Mouse (Mus musculus): ENCODE data around the gene Zyx. TPM values are rescaled to one million over a fixed set of nuclear protein-coding genes. Genes with fewer than 3 reads are reported as not detected.

The Zyx gene
- total and polyA plus RNA-seq, 2 experiments from 2014 or later: 89.9 to 96.2 TPM

DNA sequence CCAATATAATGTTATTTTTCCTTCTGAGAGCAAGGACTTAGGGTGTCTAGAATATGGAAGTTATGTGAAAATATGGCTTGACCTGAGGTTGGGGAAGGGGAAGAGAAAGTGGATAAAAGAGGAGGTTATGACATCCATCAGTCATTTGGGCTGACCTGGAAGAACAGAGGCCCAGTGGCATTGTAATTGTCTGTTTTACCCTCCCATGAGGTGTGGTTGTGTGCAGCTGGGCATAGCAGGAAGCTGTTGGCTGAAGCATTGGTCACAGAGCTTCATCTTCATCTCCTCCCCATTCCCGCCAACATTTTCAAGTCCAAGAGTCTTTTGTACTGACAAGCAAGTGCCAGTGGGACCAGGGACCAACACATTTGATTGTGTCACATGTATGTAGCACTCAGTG, 5.2 kb upstream of the Zyx start:
- H3K9ac ChIP-seq (replicated peaks; ENCODE audit: low read depth, low read length): no peak overlapping the region
- DNase-seq (ENCODE audit: low spot score) (no peak), ATAC-seq (ENCODE audit: insufficient read depth, low read depth) (no peak)
- peak overlapping the region; percentile 73; the same call in 1 of the 2 replicates for H3K27ac ChIP-seq (ENCODE audit: low read depth)
- H3K27me3 ChIP-seq (ENCODE audit: control insufficient read depth, insufficient read depth, low read length): no peaks in the 10 kb centered on the region
- no peak overlapping the region for H3K4me3 ChIP-seq (ENCODE audit: low read depth, low read length)
- TF ChIP-seq CTCF (IDR thresholded peaks at IDR 0.05; ENCODE audit: low read depth): no peak
- TF ChIP-seq EP300 (IDR thresholded peaks at IDR 0.05; ENCODE audit: low read depth): no peak
- H3K9me3 ChIP-seq (replicated peaks; ENCODE audit: control insufficient read depth, low read length): no peaks in the 10 kb centered on the region
- H3K4me1 ChIP-seq (ENCODE audit: control insufficient read depth, insufficient read depth): no peaks in the 10 kb centered on the region
- H3K4me2 ChIP-seq (ENCODE audit: low read depth, low read length): no peak overlapping the region
- no peaks in the 10 kb centered on the region for H3K36me3 ChIP-seq (replicated peaks; ENCODE audit: control insufficient read depth, insufficient read depth, low read length)
- 81% methylated on average over 1 of the region's 1 CpGs for WGBS

DNA sequence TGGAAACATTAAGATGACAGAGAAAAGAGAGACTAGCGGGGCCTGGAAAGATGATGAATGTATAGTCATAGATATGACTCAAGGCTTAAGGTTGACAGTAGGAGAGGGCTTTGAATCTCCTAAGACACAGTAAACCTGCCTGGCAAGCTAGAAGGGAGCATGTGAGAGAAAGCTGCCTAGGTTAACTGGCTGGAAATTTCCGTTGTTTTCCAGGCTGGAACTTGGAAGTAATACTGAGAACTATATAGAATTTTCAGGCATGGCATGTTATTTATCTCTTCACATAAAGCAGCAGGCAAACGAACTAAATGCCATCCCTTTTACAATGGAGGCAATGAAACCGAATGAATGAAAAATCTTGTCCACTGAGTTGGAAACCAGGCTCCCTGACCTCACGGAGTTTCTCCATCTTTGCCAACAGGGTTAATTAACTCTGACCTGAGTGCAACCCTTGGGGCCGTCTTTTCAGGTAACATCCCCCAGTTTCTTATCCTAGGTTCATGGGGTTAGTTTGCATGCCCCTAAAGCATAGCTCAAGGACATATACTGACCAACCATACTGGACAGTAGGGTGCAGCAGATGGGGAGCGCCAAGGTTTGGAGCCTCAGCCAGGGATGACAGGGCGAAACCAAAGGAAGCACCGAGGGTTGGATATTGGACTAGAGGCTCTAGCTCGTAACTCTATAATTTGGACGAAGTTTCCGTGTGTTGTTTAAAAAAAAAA, 987 bp upstream of the Zyx start:
- H3K9me3 ChIP-seq (replicated peaks; ENCODE audit: control insufficient read depth, low read length): no peaks in the 10 kb centered on the region
- peak overlapping the region; percentile 93 for H3K4me3 ChIP-seq (ENCODE audit: low read depth, low read length)
- TF ChIP-seq CTCF (IDR thresholded peaks at IDR 0.05; ENCODE audit: low read depth) (no peak), EP300 (IDR thresholded peaks at IDR 0.05; ENCODE audit: low read depth) (no peak)
- DNase-seq (ENCODE audit: low spot score) (no peak), ATAC-seq (ENCODE audit: insufficient read depth, low read depth) (no peak)
- H3K9ac ChIP-seq (replicated peaks; ENCODE audit: low read depth, low read length): 0 out of 2 replicates have a peak overlapping the region, but pooled peaks have one; percentile 19
- H3K36me3 ChIP-seq (replicated peaks; ENCODE audit: control insufficient read depth, insufficient read depth, low read length): peaks cover 5% of the 10 kb centered on the region; the same call in 1 of the 2 replicates
- peak overlapping the region; percentile 97; the same call in 1 of the 2 replicates for H3K27ac ChIP-seq (ENCODE audit: low read depth)
- H3K4me1 ChIP-seq (ENCODE audit: control insufficient read depth, insufficient read depth): peaks cover 27% of the 10 kb centered on the region
- H3K27me3 ChIP-seq (ENCODE audit: control insufficient read depth, insufficient read depth, low read length): no peaks in the 10 kb centered on the region
- H3K4me2 ChIP-seq (ENCODE audit: low read depth, low read length): peak overlapping the region; percentile 92
- WGBS: 41% methylated on average over 12 of the region's 12 CpGs

DNA sequence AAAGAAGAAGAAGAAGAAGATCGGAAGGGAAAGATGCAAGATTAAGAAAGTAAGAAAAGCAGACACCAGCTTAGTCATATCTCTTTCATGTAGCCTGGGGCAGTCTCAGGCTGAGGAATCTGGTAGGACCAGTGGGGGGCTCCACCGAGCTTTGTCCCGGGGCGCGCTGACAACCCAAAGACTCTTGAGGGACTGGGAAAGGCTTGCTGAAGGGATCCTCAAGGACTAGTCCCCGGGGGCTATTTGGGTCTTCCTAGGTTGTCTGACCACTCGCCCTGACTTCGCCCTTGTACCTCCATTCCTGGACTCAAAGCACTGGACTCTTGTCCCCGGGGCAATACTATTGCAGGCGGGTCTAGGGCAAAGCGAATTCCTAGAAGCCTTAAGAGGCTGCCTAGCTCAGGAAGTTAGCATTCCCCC, 414 bp upstream of the Zyx start:
- peak overlapping the region; percentile 92 for H3K4me2 ChIP-seq (ENCODE audit: low read depth, low read length)
- WGBS: 0% methylated on average over 11 of the region's 11 CpGs
- peak overlapping the region; percentile 97 for H3K27ac ChIP-seq (ENCODE audit: low read depth)
- peaks cover 8% of the 10 kb centered on the region; the same call in 1 of the 2 replicates for H3K36me3 ChIP-seq (replicated peaks; ENCODE audit: control insufficient read depth, insufficient read depth, low read length)
- peak; percentile 81 for DNase-seq (ENCODE audit: low spot score)
- H3K4me3 ChIP-seq (ENCODE audit: low read depth, low read length): peak overlapping the region; percentile 93
- H3K9ac ChIP-seq (replicated peaks; ENCODE audit: low read depth, low read length): peak overlapping the region; percentile 91
- H3K27me3 ChIP-seq (ENCODE audit: control insufficient read depth, insufficient read depth, low read length): no peaks in the 10 kb centered on the region
- peak; percentile 31 for ATAC-seq (ENCODE audit: insufficient read depth, low read depth)
- no peak for TF ChIP-seq EP300 (IDR thresholded peaks at IDR 0.05; ENCODE audit: low read depth)
- TF ChIP-seq CTCF (IDR thresholded peaks at IDR 0.05; ENCODE audit: low read depth): peak; percentile 66
- no peaks in the 10 kb centered on the region for H3K9me3 ChIP-seq (replicated peaks; ENCODE audit: control insufficient read depth, low read length)
- H3K4me1 ChIP-seq (ENCODE audit: control insufficient read depth, insufficient read depth): peaks cover 33% of the 10 kb centered on the region

DNA sequence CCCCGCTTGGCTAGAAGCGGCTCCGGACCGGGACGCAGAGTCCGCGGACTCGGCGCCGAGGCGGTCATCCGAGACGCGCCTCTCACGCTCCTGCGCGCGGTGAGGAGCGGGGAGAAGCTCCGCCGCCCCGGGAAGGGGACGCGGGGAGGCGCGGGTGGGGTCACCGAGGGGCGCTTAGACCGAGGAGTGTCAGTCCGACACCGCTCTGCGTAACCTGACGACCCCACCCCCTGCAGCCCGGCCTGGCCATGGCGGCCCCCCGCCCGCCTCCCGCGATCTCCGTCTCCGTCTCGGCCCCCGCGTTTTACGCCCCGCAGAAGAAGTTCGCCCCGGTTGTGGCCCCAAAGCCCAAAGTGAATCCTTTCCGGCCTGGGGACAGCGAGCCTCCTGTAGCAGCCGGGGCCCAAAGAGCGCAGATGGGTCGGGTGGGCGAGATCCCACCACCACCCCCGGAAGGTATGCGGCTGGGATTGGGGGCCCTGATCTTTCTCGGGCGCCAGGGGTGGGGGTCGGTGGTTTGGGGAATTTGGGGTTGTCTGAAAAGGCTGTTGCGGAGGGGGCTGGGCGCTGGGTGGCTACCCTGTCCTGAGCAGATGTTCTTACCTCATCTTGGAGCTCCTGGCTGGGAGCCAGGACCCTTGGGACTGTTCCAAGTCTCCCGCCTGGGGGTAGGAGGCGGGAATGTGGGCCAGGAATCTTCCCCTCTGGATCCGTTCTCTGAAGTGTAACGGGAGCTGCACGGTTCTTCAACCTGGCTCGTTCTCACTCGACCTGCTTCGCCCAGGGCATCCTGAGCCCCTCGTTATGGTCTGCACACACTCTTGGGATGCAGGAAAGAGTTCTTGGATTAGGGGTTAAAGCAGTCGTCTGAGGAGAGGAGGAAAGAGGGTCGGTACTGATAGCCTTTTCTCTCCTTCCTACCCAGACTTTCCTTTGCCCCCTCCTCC, 864 bp downstream of the Zyx start:
- H3K36me3 ChIP-seq (replicated peaks; ENCODE audit: control insufficient read depth, insufficient read depth, low read length): peaks cover 15% of the 10 kb centered on the region
- peak; percentile 62 for DNase-seq (ENCODE audit: low spot score)
- peak overlapping the region; percentile 93 for H3K4me3 ChIP-seq (ENCODE audit: low read depth, low read length)
- no peaks in the 10 kb centered on the region for H3K9me3 ChIP-seq (replicated peaks; ENCODE audit: control insufficient read depth, low read length)
- no peaks in the 10 kb centered on the region for H3K27me3 ChIP-seq (ENCODE audit: control insufficient read depth, insufficient read depth, low read length)
- peak overlapping the region; percentile 97 for H3K27ac ChIP-seq (ENCODE audit: low read depth)
- peak overlapping the region; percentile 91 for H3K9ac ChIP-seq (replicated peaks; ENCODE audit: low read depth, low read length)
- WGBS: under 1% methylated on average over 58 of the region's 72 CpGs
- H3K4me1 ChIP-seq (ENCODE audit: control insufficient read depth, insufficient read depth): peaks cover 45% of the 10 kb centered on the region
- TF ChIP-seq CTCF (IDR thresholded peaks at IDR 0.05; ENCODE audit: low read depth) (no peak), EP300 (IDR thresholded peaks at IDR 0.05; ENCODE audit: low read depth) (no peak; the same call in 1 of the 2 replicates)
- ATAC-seq (ENCODE audit: insufficient read depth, low read depth): peak; percentile 12
- H3K4me2 ChIP-seq (ENCODE audit: low read depth, low read length): peak overlapping the region; percentile 92

DNA sequence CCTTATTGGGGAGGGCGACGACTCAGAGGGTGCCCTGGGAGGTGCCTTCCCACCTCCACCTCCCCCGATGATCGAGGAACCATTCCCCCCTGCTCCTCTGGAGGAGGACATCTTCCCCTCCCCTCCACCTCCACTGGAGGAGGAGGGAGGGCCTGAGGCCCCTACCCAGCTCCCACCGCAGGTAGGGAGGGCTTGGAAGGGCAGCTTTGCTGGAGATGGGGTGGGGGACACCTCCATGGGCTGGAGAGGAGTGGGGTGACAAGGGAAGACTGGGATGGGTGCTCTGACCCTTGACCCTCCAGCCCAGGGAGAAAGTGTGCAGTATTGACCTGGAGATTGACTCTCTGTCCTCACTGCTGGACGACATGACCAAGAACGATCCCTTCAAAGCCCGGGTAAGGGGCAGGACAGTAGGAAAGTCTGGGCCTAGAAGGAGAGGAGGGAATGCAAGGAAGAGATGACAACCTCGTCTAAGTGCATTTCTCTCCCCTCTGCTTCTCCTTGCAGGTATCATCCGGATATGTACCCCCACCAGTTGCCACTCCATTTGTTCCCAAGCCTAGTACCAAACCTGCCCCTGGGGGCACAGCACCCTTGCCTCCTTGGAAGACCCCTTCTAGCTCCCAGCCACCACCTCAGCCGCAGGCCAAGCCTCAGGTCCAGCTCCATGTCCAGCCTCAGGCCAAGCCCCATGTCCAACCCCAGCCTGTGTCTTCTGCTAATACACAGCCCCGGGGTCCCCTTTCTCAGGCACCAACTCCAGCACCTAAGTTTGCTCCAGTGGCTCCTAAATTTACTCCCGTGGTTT, 1.7 kb downstream of the Zyx start:
- Histone ChIP-seq H3K36me3 (replicated peaks; ENCODE audit: control insufficient read depth, insufficient read depth, low read length) (peaks cover 24% of the 10 kb centered on the region), H3K27ac (ENCODE audit: low read depth) (peak overlapping the region; percentile 97), H3K4me1 (ENCODE audit: control insufficient read depth, insufficient read depth) (peaks cover 50% of the 10 kb centered on the region), H3K4me3 (ENCODE audit: low read depth, low read length) (peak overlapping the region; percentile 93), H3K9ac (replicated peaks; ENCODE audit: low read depth, low read length) (peak overlapping the region; percentile 91), H3K4me2 (ENCODE audit: low read depth, low read length) (peak overlapping the region; percentile 92), H3K9me3 (replicated peaks; ENCODE audit: control insufficient read depth, low read length) (no peaks in the 10 kb centered on the region), H3K27me3 (ENCODE audit: control insufficient read depth, insufficient read depth, low read length) (no peaks in the 10 kb centered on the region)
- DNase-seq (ENCODE audit: low spot score) (no peak), ATAC-seq (ENCODE audit: insufficient read depth, low read depth) (no peak)
- WGBS: 22% methylated on average over 12 of the region's 13 CpGs
- TF ChIP-seq CTCF (IDR thresholded peaks at IDR 0.05; ENCODE audit: low read depth) (no peak), EP300 (IDR thresholded peaks at IDR 0.05; ENCODE audit: low read depth) (no peak)
